Mouse (Mus musculus) ES-E14 (cell line): ENCODE measurements at regions not wholly inside any gene's neighbourhood (a gene's known extent, or its start where the extent isn't known, plus 50 kb on each side); places are given as distances from the start of the nearest gene placed in this dataset.

ENCODE experiments used
- CHD2 ChIP-seq: IDR thresholded peaks from 2 replicates; pipeline ENCODE4 v1.6.1; 2014; ENCODE audit warnings: mild to moderate bottlenecking, low read depth, low read length, inconsistent platforms
- MAFK ChIP-seq: IDR thresholded peaks from 2 replicates; pipeline ENCODE4 v1.6.1; 2014; ENCODE audit warnings: mild to moderate bottlenecking, low read depth, low read length, inconsistent platforms; ENCODE audit not compliant: insufficient read depth
- ZC3H11A ChIP-seq: IDR thresholded peaks from 2 replicates; pipeline ENCODE4 v1.6.1; 2012; ENCODE audit warnings: low read depth, mild to moderate bottlenecking, inconsistent platforms, low read length, borderline replicate concordance
- ZNF384 ChIP-seq: IDR thresholded peaks from 2 replicates; pipeline ENCODE4 v1.6.1; 2012; ENCODE audit warnings: low read depth, low read length, inconsistent platforms

GRCm38 (mm10) chr8:96548187-96548586, 659.8 kb upstream of the Got2 start:
- no peak for TF ChIP-seq MAFK
- TF ChIP-seq CHD2, result no peak
- TF ChIP-seq ZC3H11A, result no peak
- no peak for TF ChIP-seq ZNF384
